Mouse (Mus musculus) ZHBTc4 (cell line): ENCODE data around the gene Snai3.

ENCODE experiments used
- DNase-seq: peaks from one replicate; pipeline ENCODE4 v3.0.0-alpha.2; 2011; ENCODE audit warnings: low read depth, low spot score

Snai3 gene

DNA sequence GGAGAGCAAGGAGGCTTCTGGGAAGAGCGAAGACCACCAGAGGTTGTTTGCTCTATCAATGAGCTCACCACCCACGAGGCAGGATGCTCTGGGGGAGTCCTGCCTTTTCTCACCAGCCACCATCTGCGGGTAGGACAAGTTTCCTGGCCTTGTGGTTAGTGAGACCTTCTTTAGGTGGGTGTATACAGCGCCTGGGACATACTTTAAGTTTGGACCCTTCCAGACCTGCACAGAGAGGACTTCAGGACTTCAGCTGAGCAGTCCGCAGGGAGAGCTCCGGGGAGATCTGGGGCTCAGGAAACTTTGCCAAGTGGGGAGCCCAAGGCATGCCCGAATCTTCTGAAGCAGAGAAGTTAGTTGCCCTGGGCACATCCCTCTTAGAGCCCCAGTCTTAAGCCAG is 543 bp downstream of the Snai3 start:
- DNase-seq = no peak

DNA sequence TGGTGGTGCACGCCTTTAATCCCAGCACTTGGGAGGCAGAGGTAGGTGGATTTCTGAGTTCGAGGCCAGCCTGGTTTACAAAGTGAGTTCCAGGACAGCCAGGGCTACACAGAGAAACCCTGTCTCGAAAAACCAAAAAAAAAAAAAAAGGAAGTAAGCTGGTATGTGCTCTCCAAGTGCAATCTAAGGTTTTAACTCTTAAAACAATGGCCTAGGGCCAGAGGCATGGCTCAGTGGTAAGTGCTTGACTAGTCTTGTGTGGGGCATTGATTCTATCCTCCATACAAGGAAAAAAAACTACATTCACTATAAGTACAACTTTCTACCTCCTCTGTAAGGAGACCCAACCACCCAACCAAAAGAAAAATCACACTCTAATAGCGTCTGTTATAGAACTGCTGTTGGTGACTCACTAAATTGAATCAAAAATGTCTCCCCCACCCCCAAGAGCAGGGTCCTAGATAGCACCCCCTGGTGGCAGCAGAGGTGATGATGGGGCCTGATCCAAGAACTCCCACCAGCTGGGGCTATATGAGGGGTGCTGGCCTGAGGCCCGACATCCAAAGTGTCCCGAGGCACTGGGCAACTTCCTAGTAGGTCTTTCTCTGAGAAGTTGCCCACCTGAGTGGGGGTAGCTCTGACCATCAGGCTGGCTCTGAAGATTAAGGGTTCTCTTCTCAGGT is 1.2 kb downstream of the Snai3 start:
- DNase-seq = peak; percentile 64

DNA sequence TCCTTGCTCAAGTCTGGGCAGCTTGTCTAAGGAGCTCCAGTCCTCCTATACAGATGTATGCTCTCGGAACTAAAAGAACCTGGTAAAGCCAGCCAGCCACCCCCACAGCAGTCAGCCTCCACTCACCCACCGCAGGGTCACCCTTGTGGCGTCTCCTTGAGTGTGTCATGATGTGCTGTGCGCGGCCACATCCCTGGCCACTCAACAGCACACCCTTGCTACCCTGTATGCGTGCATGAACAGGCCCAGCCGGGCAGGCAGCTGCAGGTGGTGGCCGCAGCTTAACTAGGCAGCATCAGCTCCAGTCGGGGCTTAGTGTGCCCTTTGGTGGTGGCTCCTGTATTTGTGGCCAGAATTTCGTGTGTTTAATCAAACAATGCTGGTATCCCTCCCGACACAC is 3.4 kb downstream of the Snai3 start:
- DNase-seq = no peak

DNA sequence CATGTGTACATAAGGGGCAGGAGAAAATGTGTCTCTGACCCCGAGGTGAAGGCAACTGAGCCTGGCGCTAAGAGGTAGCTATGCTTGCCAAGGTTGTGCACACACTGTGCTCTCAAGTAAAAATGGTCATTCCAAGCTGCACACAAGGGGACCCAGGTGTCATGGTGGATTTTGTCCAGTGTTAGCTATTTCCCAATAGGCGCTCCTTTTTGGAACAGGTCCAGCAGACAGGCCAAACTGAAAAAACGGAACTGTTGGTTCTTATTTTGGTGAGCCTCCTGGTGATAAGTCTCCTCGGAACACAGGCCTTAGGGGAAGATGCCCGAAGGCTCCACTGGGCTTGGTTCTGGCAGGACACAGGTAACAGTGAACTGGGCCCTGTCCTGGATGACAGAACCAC is 6.1 kb downstream of the Snai3 start:
- no peak for DNase-seq

DNA sequence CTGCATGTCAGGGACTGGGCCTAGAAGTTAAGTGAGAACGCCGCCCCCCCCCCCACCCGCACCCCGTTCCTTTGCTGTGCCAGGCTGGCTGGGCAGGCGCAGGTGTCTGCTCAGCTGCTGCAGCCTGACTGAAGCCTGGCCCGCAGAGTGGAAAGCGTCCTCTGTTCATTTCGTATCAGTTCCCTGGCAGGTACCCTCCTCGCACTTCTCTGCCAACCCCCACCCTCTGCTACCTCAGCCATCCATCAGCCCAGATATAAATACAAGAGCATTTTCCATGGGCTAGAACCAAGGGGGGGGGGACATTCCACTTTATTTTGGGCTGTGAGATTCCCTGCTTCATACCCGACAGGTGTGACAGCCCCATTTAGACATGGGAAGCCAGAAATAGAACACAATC is 8.4 kb downstream of the Snai3 start:
- no peak for DNase-seq

DNA sequence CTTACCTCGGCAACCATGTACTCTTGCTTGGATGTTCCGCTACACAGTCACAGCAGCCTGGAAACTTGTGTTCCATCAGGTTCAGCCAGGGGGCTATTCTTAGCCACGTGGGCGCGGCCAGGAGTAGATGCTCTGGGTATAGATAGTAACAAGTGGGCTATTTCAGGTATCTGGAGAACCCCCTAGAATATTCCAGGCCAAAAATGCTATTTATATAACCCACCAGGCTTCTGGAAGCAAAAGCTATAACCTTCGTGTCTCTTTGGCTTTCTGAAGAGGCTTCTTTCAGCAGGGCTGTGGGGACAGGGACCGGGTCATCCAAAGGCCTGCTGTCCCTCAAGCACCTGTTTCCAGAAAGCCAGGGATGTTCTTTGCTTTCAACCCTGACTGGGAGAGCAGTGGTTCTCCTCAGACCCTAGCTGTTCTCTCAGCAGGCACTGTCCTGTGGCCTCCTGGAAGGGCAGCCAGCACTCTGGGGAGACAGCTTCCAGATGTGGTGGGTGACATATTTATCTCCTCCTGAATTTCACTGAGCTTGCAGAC is 9.3 kb downstream of the Snai3 start:
- DNase-seq = no peak

DNA sequence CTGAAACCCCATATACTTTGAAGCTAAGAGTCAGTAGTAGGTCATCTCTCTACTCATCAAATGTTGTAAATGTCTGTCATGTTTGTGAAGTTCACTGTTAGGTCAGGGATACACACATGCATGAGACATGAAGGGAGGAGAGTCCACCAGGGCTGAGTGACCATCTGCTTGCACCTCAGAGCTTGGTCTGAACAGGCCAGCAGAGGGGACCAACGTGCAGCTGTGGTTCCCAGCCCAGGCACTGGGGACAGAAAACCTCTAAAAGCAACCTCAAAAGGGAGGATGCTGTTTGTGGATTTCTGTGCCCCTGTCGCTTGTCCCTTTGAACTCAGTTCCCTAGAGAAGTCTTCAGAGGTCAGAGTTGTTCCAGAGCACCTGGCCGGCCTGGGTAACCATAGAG is 15.3 kb downstream of the Snai3 start:
- DNase-seq = no peak

DNA sequence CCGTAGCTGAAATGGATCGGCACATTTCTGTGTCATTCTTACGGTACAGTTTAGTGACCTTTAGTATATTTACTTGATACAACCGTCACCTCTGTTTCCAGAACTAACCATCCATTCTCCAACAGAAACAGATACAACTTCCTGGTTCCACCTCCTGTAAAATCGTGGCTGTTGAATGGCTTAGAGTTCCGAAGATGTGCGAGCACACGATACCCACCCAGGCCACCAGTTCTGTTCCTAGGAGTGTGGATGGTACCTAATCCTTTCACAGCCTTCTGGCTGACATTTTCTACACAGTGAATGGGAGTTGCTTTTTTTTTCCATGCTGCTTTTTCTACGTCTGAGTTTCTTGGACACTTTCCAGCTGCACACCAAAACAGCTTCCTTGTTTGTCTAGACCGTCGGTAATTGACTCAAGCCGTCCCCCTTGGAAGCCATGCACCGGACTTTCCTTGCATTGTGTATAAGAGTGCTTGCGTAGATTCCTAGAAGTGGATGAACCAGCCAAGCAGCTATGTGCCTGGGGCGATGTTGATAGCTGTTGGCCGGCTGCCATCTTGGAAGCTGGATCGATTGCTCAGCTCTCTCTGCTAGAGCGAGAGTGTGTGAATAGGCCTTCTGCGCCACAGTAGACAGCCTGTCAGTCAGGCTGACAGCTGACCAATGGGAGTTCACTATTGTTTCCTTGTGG is 16.3 kb downstream of the Snai3 start:
- DNase-seq = peak; percentile 94

DNA sequence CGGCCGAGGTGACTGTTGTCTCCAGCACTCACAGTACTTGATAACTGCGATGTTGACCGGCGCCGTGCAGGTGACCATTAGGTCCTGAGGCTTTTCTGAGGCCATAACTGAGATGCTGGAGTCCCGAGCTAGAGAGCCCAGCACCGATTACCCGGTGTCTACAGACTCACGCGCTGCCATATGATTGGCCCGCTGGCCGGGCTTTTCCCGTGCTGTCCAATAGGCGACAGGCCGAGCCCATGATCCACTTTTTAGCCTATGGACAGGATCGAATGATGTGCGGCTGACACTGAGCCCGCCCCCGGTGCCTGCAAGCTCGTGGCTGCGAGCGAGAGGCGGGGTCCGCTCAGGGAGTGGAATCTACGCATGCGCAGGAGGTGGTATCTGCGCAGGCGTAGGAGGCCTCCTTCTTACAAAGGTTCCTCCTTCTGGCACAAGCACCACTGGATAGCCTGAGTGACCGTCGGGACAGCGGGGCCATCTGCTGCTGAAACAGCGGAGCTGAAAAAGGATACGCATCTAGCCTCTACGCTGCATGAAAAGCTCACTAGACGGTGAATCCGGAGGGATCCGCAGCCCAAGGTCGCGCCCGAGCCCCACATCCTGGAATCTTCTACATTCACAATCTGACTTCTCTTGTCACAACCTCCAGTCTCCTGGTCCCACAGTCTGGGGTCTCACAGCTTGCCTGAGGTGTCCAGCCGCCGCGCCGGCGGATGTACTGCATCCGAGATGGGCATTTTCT is 17.1 kb downstream of the Snai3 start, which contains the start of gene Mvd:
TSS of gene Mvd (minus strand) at position 161 of the 745 bp plus-strand sequence.
- peak; percentile 100 for DNase-seq

DNA sequence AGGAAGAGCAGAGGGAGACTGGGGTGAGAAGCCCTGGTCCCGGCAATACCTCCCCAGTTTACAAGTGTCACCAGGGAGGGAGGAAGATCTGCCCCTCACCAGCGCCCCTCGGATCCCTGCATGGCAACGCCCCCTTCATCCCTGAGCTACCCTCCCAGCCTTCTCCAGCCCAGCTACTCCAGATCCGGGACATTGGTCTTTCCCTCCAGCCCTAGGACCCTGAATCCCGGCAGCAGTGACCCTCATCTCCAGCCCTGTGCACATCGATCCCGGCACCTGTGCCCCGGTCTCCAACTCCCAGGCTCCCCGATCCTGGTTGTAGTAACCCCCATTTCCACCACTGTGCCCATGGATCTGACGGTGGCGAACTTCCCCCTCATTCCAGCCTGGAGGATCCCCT is 17.8 kb downstream of the Snai3 start:
- no peak for DNase-seq

DNA sequence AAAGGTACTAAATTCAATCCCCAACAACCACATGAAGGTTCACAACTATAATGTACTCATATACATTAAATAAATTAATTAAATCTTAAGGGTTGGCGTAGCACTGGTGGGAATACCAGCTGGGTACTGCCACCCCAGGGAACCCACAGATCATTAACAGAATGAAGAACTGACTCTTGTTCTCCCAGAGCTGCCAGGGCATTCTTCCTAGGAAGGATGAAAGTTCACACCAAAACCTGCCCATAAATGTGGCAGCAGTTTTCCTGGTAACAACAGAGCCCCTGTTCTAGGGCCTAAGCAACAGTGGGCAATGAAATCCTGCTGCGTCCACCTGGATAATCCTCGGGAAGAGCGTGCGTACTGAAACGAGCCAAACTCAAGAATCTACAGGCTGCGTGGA is 18.2 kb downstream of the Snai3 start:
- DNase-seq = no peak

DNA sequence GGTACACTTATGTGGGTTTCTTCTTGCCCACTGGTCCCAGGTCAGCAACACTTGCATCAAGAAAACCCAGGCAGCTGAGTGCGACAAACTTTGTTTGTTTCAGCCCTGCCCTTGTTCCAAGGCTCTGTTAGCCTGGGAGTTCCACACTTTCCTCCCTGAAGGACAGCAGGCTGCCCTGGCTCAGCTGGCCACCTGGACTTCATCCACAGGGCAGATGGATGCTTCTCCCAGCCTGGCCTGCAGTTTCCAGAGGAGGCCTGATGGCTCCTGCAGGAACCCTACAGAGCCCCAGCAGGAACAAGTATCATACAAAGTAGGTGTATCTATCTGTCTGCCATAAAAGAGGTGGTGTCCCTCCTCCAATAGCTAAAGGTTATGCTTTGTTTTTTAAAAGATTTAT is 19.2 kb downstream of the Snai3 start:
- DNase-seq = no peak

DNA sequence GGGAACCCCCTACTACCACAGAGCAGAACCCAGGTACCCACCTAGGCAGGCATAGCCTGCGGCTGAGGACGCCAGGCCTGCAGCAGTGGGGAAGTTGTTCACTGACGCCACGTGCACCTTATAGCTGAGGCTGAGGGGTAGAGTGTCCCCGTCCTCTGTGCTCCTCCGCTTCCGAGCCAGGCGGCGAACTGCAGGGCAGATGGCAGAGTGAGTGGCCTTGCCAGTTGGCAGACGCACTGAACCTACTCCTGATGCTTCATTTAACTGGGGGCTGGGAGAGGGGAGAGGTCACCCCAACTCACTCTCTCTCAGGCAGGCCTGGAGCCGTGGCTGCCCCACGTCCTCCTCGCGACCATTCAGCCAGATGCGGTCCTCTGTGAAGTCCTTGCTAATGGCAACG is 21.2 kb downstream of the Snai3 start:
- no peak for DNase-seq

DNA sequence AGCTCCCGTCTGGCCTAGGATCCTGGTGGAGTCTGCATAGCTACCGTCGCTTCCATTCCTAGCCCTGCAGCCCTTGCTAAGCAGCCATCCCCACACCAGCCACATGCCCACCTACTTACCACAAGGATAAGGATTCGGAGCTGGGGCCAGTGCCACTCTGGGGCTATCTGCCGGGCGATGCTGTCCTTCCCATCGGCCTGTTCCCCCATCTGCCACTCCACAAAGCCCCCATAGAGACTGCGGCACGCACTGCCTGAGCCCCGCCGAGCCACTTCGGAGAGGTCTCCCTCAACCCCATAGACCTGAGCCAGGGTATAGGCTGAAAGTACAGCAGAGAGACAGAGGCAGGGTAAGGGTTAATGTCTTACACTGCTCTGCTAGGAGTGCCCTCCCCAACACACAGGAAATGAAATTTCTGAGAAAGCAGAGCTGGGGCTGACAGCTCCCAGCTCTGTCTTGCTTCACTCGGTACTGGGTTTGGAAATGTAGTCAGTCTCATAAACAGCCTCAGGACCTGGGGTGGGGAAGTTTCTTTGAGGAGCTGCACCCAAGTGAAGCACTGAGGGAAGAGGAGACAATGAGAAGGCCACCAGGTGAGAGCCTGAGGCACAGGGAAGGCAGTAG is 22.7 kb downstream of the Snai3 start:
- no peak for DNase-seq

DNA sequence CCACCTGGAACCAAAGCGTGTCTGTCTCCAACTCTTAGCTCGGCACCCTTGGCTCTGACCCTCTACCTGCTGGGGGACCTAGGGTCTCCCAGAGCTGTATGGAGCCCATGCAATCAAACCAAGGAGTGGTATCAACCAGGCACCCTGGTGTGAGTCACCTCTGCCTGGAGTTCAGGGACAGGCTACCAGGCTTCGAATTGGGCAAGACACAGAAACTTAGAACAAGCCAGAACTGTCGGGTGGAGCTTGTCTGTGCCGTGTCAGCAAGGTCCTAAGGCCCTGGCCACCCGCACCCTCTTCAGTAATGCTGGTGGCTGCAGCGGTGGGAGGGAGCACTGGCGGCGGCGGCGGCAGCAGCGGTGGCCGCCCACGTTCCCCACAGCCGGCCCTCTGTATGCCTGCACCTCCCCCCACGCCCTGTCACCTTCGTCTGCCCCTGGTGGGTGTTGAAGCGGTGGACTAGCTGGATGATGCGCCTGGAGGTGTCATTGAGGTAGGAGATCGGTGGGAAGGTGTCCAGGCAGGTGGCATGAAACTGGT is 23.9 kb downstream of the Snai3 start:
- peak; percentile 29 for DNase-seq

DNA sequence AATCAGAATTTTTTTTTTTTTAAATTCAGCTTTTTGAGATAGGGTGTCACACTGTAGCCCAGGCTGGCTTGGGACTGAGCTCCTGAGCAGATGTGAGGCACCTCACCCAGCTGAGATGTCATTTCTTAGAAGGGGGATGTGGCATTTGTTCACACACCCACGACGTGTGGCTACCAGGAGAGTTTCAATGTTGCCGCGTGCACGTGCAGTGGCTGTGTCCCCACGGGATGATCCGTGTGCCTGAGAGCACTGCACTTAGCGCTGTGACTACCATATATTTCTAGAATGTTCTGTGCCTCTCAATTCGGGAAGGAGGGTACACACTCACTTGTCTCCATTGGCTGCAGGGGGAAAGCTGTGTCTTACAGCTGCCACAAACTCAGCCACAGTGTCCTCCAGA is 24.4 kb downstream of the Snai3 start:
- DNase-seq = no peak

DNA sequence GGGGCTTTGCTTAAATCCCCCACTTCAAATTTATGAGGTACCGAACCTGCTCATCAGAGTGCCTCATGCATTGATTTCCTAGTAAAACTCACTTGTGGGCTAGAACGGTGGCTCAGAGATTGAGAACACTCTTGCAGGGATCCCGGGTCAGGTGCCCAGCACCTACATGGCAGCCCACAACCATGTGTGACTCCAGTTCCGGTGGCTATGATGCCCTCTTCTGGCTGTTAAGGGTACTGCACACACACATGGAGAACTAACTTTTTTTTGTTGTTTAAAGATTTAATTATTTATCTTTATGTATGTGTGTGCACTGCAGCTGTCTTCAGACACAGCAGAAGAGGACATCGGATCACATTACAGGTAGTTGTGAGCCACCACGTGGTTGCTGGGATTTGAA is 25.2 kb downstream of the Snai3 start:
- peak; percentile 73 for DNase-seq

DNA sequence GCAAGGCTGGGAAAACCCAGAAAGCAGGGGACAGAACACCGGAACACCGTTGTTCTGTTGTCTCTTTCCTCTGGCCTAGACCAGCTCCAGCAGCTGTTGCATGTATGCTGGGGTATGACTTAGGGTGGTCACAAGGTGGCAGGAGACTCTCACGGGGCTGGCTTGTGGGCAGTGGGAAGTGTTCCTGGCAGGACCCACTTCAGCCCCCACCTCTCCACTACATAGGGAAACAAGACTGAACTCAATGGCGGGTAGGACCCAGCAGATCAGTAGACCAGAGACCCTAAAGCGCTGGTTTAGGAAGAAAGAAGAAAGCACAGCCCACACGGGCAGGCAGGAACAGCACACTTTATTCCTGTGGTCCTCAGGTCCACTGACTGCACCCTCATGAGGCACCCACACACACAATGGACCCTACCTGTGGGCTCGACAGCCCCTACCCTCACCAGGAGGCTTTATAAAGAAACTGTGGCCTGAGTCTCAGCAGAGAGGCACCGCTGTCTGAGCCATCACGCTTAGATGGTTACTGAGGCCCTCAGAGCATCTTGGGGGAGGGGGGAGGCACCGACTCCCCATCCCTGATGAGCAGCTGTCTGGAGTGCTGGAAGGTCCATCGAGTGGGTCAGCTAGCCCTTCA is 27.1 kb downstream of the Snai3 start:
- no peak for DNase-seq

DNA sequence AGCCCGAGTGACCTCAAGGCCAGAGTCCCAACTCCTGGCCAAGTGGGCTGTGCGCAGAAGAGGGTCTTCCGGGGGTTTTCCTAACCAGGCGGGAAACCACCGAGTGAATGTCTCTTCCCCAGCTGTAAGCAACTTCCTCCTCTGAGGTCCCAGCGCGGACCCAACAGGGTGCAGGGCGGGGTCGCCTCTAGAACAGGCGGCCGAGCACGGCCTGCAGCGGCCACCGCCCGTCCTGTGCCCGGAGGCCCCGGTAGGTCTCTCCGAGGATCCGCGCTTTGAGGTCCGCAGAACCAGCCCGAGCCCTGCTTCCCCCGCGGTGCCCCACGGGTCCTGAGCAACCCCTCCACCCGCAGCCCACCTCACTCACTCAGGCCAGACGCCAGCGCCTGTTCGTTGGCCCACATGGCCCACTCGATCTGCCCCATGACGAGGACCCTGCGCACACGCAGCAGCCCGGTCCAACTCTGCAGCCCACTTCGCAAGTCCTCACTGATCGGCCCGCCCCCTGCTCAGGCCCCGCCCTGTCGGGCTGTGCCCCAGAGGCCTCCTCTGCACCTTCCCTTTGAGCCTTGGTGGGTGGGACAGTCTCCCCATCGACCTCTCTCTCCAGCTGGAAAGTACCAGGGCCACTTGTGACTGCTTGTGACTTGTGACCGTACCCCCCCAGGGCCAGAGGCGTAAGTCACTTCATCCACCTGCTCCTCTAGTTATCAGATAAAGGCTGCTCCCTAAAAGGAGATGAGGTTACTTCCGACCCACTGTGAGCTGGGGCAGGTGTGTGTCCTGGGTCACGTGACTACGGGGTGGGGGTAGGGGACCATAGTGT is 27.9 kb downstream of the Snai3 start, which contains the start of gene Cyba:
TSS of gene Cyba (minus strand) at position 488 of the 826 bp plus-strand sequence.
- DNase-seq = peak; percentile 80
